Mouse (Mus musculus): ENCODE measurements at regions not wholly inside any gene's neighbourhood (a gene's known extent, or its start where the extent isn't known, plus 50 kb on each side); places are given as distances from the start of the nearest gene placed in this dataset.

DNA sequence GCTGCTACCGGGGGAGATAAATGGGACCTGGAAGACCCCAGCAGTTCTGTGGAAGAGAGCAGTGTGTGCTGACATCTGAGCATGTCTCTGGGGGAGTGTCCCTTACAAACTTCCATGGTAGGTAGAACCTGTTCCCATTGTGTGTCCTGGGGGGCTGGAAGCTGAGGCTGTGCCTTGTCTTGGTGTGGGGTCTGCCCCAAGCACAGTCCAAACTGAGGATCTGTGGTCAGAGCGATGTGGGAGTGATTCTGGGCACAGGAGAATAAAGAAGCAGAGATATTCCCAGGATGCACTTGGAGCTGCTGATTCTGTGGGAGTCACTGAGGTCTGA is 118.5 kb upstream of the Sulf2 start:
- DNase-seq (ENCODE audit: low read depth, low spot score), result no peak

DNA sequence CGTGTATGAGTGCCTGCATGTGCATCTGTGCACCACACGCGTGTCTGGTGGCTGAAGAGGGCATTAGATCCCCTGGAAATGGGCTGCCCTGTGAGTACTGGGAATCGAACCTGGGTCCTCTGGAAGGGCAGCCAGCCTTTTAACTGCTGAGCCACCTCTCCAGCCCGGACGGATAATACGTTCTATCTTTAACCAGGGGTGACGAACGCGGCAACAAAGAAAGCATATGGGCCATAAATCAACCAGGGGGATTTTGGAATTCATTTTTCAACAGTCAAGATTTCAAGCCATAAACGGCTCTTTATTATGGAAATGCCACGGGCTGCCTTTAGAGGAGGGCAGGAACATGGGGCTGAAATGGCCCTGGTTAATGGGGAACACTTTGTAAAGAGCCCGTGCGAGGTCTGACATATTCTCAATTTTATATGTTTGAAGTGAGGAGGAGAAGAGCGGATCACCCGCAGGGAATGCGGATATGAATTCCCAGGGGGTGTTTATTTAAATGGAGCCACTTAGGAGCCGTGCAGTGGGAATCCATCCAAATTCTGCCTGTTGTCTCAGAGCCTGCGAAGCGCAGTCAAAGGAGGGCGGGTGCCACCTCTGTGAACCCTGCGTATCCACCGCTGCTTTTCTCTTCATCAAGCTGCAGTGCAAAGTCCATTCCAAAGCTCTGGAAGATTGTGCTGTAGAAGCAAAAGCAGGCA is 118.0 kb upstream of the Sulf2 start:
- DNase-seq (ENCODE audit: low read depth, low spot score), result no peak

DNA sequence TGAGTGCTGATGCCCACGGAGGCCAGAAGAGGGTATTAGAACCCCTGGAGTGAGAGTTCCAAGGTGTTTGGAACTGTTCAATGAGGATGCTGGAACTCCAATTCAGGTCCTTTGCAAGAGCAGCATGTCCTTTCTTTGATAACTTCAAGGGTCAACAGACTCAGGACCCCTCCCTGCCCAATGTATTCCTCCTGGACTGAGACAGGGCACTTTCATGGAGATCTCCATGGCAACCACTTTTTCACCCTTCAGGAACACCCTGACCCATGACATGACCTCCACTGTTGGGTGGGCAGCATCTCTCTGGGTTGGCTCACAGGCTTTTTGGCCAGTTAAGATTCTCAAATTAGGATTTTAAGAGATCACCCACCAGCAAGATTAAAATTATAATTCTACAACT is 117.4 kb upstream of the Sulf2 start:
- no peak for DNase-seq (ENCODE audit: low read depth, low spot score)

DNA sequence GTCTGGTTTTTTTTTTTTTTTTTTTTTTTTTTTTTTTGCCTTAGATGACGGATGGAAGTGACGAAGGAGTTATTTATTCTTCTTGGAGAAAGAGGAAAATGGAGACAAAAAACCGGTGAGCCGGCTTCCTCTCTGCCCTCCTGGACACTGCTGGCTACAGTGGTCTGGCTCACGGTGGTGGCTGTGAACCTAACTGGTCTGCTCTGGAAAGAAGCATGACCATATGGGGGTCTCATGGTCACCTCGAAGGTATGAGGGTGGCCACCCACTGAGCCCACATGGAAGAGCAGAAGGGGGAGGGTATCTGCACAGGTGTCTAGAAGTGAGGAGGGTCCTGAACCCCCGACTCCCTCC is 116.7 kb upstream of the Sulf2 start:
- DNase-seq (ENCODE audit: low read depth, low spot score), result no peak

DNA sequence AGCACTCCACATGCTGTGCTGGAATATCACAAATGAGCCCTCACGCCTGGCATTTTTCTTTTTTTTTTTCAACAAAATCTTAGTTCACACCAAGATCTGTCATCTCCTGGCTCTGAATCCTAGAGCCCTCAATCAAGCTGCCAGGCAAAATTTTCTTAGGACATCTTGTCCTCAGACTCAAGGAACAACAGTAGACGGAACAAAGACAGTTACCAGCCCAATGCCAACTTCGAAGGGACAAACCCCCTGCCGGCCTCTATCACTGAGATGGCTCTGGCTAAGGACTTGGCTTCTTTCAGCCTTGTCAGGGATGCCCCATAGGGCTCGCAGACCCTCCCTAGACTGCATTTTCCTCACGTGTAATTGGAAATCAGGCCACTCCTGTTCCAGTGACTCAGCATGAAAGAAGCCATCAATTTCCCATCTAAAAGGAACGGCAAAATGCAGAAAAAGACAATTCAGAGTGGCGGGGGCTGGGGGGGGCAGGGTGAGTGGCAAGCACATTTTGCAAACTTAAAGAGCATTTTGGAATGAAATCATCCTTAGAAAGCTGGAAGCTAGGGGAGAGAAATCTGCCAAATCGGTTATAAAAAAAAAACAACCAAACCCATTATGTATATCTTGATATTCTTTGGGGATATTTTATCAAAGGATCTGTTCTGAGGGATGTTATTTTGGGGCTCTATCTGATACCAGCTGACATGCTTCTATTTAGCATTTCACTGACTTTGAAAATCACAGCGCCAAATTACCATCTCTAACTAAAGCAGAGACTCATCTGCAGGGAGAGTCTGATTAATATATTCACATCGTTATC is 116.1 kb upstream of the Sulf2 start:
- no peak for DNase-seq (ENCODE audit: low read depth, low spot score)

DNA sequence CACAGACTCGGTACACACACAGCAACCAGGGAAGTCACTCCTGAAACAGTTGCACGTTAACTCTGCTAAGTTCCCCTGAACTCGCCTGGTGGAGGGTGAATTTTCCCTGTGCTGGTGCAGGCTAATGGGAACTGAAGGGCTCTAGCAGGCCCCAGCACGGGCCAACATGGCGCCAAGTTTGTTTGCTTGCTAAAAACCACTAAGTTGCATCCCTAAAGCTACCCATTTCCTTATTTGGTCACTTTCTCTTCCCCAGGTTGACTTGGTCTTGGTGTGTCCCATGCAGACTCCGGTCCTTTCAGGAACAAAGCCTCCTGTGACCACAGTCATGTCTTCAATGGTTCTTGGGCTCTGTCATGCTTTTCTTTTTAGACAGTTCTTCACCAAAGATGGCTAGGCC is 114.5 kb upstream of the Sulf2 start:
- DNase-seq (ENCODE audit: low read depth, low spot score), result no peak

DNA sequence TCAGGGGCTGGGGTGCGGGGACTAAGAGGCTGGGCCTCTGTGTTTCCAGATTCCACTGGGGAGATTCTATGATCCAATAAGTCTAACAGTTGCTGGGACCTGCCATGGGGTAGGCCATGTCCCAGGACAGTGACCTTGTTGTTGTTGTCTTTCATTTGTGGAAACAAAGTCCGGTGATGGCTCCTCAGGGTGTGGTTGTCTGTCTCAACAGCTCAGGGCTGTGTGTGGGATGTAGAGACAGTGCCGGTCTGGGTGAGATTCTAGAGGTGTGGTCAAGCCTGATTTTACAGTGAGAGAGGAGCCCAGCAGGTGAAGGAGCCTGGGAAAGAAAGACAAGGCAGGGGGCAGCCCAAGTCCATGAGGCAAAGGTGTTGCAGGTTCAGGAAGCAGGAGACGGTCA is 111.5 kb upstream of the Sulf2 start:
- DNase-seq (ENCODE audit: low read depth, low spot score), result no peak

DNA sequence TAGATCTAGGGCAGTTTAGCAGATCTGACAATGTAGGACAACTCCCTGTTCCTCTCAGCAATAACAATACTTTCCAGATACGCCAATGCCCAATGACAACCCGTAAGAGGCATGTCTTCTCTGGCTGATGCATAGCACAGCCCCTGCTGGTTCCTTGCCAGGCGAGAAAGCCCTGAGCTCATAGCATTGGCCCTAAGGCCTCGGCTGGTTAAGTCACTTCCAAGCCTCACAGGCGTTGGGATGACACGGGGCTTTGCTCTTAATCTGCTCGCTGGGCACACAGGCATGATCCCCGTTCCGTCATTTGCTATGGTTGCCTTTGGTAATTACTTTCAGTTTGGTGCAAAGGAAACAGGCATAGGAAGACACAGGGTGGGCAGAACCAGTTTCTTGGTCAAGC is 111.0 kb upstream of the Sulf2 start:
- no peak for DNase-seq (ENCODE audit: low read depth, low spot score)

DNA sequence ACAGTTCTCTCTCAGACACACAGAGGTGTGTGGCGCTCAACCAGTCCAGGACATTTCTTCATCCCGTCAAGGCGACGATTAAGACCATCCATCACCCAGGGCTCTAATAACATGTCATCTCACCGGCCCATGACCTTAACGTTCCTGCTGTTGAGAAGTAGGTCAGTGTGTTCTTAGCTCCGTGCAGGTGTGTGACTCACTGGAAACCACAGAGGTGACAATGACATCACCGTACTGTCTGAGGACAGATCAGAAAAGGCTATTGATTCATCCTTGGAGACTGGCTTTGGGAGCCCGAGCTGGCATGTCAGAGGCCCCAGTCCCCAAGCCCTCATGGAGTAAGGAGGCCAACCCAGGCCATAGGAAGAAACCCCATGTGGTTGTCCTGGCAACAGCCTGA is 109.3 kb upstream of the Sulf2 start:
- DNase-seq (ENCODE audit: low read depth, low spot score), result no peak

DNA sequence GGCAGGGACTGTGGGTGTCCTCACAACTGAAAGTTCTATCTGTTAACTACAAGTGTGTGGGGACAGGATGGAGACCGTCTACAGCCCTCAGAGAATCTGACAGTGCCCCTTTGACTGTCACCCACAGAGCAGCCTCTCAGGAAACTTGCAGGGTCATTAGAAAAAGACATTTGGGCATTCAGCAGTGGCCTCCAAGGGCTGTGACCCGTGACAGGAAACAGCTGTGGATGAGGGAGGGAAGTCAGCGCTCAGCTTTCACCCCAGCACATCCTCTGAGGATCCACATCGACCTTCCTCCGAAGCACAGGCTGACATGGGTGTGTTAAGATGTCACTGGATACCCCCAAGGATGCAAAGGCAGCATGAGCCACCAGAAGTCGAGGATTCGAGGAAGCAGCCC is 106.3 kb upstream of the Sulf2 start:
- no peak for DNase-seq (ENCODE audit: low read depth, low spot score)

DNA sequence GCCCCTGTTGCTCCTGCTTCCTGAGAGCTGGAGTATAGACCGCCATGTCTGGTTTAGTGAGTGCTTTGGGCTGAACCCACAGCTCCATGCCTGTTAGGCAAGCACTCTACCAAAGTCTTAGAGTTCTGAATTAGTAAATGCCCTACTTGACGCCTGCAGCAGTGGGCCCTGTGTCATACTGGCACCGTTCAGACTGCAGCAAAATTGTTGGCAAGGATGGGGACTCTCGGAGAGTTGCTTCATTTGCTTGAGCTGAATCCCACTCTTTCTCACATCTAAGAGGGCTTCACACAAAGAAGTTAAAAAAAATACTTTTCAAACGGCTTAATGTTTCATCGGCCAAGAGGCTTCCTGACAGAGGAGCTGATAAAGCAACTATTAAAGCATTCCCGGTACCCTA is 105.6 kb upstream of the Sulf2 start:
- DNase-seq (ENCODE audit: low read depth, low spot score), result no peak

DNA sequence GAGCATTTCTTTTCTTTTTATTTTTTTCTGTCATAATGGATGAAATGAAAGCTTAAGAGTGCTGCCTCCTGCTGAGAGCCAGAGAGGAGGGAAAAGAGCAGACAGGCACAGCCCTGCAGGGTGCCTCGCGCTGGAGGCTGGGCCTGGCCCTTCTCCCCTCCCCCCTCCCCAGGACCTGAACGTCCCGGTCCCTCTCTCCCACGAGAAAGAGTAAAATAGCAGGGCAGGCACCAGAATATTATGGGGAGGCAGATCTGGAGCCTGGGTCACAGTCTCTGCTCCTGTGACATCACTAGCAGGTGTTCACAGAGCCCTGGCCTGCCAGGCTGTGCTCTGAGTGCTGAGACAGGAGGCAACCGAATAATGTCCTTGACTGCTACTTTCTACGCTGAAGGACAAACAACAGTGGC is 103.3 kb upstream of the Sulf2 start:
- DNase-seq (ENCODE audit: low read depth, low spot score), result no peak

DNA sequence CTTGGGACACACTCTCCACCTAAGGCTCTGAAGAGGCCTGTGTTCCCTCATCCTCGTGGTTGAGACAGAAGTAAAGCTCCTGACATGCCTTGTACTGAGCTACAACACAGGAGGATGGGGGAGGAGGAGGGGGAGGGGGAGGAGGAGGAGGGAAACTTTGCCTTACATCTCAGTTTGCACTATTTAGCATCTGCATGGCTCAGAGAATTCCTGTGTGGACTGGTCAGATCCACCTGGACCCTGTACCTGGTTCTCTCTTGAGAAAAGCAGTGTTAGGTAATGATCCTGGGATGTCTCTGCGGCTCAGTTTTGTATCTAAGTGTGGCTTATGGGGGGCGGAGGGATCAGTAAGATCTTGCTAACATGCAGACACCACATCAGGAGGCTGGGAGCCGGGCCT is 102.2 kb upstream of the Sulf2 start:
- DNase-seq (ENCODE audit: low read depth, low spot score), result no peak

DNA sequence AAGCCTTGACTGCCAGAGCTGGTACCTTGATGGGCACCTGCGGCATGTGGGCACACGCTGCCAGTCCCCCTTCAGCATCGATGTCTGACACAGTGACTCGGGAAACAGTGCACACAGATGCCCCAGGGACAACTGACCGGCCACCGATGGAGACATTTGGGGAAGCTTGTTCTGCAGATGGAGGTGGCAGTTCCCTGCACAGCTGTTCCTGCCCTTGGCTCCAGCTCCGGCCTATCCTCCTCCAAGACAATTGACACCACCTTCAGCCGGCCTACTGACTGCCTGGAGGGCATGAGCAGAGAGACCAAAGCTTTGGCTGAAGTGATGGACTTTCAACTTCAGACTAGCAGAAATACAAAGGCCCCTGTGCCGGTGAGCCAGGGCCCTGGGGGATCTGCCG is 100.7 kb upstream of the Sulf2 start:
- no peak for DNase-seq (ENCODE audit: low read depth, low spot score)

DNA sequence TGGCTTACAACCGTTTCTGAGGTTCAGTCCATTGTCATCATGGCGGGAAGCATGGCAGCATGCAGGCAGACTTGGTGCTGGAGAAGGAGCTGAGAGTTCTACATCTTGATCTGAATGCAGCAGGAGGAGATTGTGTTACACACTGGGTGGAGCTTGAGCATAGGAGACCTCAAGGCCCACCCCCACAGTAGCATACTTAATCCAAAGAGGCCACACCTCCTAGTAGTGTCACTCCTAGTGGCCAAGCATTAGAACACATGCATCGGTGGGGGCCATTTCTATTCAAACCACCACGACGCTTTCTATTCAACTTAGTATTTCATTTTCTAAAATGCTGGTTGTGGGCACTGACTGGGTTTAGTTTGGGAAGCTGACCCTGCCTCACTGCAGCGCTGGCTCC is 99.1 kb upstream of the Sulf2 start:
- DNase-seq (ENCODE audit: low read depth, low spot score), result no peak

DNA sequence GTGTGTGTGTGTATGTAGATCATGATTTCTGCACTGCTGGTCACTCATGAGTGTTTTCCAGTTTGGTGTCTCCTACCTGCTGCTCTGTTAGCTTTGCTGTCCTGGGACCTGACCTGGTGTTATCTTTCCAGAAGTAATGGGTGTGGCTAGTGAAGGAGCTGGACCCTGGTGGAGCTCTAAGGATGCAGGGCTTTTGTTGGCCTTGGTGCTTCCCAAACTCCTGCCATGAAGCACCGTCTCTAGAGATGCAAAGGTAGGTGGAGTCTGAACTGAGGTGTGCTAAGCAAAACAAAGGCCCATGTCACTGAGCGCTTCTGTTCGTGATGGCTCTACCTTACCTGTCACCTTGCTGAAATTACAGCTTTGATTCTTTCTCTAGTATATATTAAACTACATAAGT is 96.6 kb upstream of the Sulf2 start:
- DNase-seq (ENCODE audit: low read depth, low spot score), result no peak

DNA sequence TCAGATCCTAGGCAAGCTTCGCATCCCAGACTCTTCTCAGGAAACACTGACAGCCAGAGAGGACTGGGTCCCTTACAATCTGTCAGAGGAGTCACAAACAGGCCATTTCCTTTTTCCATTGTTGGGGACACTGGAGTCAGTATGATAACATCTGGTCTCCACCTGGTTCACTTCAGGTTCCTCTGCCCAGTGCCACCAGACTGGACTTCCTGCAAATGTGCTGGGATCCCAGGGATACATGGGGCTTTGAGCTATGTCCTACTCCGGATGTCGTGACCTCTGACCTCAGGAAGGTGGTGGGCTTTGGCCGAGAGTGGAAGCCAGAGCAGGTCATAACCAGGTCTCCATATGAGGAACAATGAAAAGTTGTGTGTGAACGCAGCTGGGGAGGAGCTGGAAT is 96.0 kb upstream of the Sulf2 start:
- no peak for DNase-seq (ENCODE audit: low read depth, low spot score)

DNA sequence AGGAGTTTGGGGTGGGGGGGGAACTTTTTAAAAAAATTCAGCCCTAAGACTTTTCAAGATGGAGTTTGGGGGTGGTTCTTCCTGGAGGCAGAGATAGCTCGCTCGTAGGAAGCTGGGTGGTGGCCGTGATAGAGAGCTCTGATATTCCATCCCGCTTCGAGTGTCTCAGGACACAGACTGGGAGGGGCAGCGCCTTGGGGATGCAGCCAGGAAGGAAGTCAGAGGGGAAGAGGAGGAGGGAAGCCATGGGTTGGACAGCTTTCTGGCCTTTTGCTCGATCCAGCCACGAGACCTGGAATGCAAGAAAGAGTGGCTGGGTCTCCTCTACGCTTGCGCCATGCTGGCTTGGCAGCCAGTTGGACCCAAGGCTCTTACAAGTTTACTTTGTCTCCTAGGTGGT is 95.1 kb upstream of the Sulf2 start:
- DNase-seq (ENCODE audit: low read depth, low spot score), result no peak

DNA sequence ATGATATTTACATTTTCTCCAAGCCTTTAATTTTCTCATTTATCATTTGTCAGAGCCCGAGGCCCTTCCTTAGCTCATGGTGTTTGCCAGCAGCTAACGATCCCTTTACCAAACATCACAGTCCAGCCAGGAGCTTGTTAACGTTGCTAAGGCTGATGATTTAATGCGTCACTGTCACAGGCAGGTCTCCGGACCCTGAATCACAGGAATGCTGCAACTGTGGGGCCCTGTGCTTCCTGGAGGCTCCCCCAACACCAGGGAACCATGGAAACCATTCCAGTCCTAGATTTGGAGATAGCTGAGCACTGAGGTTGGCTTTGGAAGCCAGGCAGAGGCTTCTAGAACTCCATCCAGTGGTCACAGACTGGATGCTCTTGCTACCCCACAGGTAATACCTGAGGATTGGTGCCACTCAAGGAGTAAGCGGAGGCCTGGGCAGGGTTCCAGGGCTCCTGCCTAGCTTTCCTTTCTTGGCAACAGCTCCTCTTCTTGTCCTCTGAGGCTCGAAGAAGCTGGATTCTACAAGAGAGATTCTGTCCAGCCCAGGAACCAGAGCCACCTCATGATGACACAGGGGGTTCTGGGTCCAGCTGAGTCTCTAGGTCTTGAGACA is 94.0 kb upstream of the Sulf2 start:
- DNase-seq (ENCODE audit: low read depth, low spot score), result no peak

DNA sequence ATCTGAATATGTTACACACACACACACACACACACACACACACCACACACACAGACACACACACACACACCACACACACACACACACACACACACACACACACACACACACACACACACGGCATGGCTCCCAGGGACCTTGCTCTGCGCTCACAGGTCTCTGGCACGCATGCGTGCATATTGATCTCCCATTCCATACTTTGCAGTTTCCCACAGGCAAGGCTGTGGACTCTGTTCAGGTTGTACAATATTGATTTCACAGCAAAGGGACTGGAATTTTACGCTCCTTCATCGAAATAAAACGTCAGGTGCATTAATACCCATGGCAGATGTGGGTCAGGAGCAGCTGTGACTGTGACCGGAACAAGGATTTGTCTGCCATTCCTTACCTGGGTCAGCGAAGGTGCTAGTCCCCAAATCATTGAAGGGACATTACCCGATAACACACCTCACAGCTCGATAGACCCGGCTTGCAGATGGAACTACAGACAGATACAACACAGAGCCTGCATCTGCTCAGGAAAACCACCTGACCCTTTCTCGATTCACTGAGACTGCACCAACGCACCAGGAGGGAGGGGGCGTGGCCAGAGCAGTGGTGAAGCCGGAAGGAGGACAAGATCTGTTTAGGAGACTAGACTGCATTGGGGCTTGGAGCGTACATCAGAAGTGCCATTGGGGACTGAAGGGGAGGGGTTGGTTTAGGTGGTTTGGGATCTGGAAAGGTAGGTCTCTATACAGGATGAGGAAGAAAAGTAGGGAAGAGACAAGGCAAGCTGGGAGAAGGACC is 91.1 kb upstream of the Sulf2 start:
- no peak for DNase-seq (ENCODE audit: low read depth, low spot score)

DNA sequence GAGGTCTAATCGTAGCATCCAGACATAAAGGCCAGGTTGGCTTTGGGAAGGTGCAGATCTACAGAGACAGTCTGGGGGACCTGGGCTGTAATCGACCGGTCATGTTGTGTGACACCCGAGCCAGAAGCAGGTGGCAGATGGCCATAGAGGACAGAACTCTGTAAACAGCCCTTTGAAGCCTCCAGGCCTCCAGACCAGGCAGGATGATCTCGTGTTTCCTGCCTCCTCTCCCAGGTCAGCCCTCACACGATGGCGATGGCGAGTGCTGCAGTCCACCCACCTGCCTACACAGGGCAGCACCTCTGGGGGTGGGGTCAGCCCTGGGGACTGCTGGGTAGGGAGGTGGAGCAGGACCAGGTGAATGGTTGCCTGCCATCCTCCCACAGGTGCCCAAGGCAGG is 89.8 kb upstream of the Sulf2 start:
- DNase-seq (ENCODE audit: low read depth, low spot score), result no peak

DNA sequence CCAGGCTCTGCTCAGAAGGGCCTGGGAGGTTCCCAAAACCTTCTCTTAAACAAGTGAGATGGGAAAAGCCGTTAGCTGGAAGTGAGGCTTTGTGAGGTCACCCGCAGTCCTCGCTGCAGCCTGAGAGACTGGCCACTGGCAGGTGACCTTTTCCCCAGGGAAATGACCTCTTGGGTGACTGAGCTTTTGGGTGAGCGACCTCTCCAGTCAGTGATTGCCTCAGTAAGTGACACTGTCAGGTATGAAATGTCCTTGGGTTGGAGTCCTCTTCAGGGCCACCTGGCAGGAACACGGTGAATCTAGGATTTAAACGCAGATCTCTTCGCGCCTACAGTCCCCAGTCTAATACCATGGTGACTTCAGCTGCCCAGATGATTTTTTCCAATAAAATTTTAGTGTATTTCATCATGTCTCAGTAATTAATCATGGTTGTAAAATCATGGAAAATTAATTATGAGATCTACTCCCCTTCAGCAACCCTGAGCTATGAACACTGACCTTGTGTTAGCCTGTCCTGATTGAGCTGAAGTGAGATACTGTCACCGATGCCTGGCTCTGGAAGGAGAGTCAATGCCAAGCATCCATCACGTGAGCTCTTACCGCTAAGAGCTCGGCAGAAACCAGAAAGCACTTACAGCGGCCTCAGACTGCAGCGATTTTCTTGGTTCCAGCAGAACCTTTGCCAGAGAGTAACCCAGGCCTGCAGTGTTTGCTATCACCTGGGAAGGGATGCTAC is 87.5 kb upstream of the Sulf2 start:
- no peak for DNase-seq (ENCODE audit: low read depth, low spot score)
